8 mouse cellular contexts compared by ENCODE assay signal in genomic region chr14:54108311-54109074, GRCm38 (mm10).
A peak's percentile ranks its signal among the peaks of the same experiment; 100 is the strongest.
DNase-seq lines count a peak whose midpoint lies in the region; ATAC-seq lines count a peak whose summit lies in the region.

No protein-coding gene starts in this region.

- peaks cover 11% of the 10 kb centered on the region for H3K4me1 ChIP-seq in forebrain, embryonic 14.5 days (ENCODE audit: control insufficient read depth, insufficient read depth, low read length)
- H3K4me1 ChIP-seq in intestine, embryonic 16.5 days (ENCODE audit: control insufficient read depth, insufficient read depth, low read length), result peaks cover 19% of the 10 kb centered on the region

- WGBS in forebrain, embryonic 14.5 days, result 25% methylated on average over 9 of the region's 9 CpGs
- WGBS in intestine, embryonic 16.5 days, result 17% methylated on average over 9 of the region's 9 CpGs

- H3K9me3 ChIP-seq in forebrain, embryonic 14.5 days (replicated peaks; ENCODE audit: control insufficient read depth, low read length), result no peaks in the 10 kb centered on the region
- no peaks in the 10 kb centered on the region for H3K9me3 ChIP-seq in intestine, embryonic 16.5 days (ENCODE audit: control insufficient read depth, low read length)

- H3K4me2 ChIP-seq in forebrain, embryonic 14.5 days (ENCODE audit: low read length), result no peak overlapping the region
- H3K4me2 ChIP-seq in intestine, embryonic 16.5 days (ENCODE audit: low read depth, low read length), result 0 out of 2 replicates have a peak overlapping the region, but pooled peaks have one; percentile 18

- H3K27me3 ChIP-seq in forebrain, embryonic 14.5 days (replicated peaks; ENCODE audit: control insufficient read depth, insufficient read depth, low read length), result no peaks in the 10 kb centered on the region
- H3K27me3 ChIP-seq in intestine, embryonic 16.5 days (replicated peaks; ENCODE audit: control insufficient read depth, insufficient read depth, low read length), result no peaks in the 10 kb centered on the region

- peak; percentile 72 for ATAC-seq in forebrain, embryonic 14.5 days
- ATAC-seq in intestine, embryonic 16.5 days, result peak; percentile 78
- no peak for ATAC-seq in inflammation-experienced regulatory T-cells, adult 6 months

- H3K27ac ChIP-seq in forebrain, embryonic 14.5 days (ENCODE audit: low read depth, low read length), result no peak overlapping the region
- no peak overlapping the region for H3K27ac ChIP-seq in intestine, embryonic 16.5 days (ENCODE audit: low read length)

- H3K36me3 ChIP-seq in forebrain, embryonic 14.5 days (ENCODE audit: control insufficient read depth, insufficient read depth, low read length), result no peaks in the 10 kb centered on the region
- no peaks in the 10 kb centered on the region for H3K36me3 ChIP-seq in intestine, embryonic 16.5 days (ENCODE audit: control insufficient read depth, insufficient read depth, low read length)

- peak; percentile 15 to 41 for DNase-seq in left cerebral cortex, postnatal 14 days (ENCODE audit: low spot score in 2 of 2)
- DNase-seq in left cerebral cortex, postnatal 36 days (ENCODE audit: low spot score in 2 of 2), result no peak
- DNase-seq in R1 (ENCODE audit: low read depth, low spot score), result peak; percentile 89
- peak; percentile 82 for DNase-seq in forebrain, embryonic 14.5 days (ENCODE audit: low spot score)
- DNase-seq in lung, postnatal 36 days, result peak; percentile 90
- peak; percentile 55 for DNase-seq in testis, postnatal 10 days (ENCODE audit: low spot score)

- no peak overlapping the region for H3K9ac ChIP-seq in forebrain, embryonic 14.5 days (ENCODE audit: low read length)
- H3K9ac ChIP-seq in intestine, embryonic 16.5 days (ENCODE audit: low read depth, low read length), result no peak overlapping the region

- intact Hi-C loops in left cerebral cortex, postnatal 14 days (cut with DNase I), result no loop called here
- intact Hi-C loops in left cerebral cortex, postnatal 36 days (cut with DNase I), result loop anchor here (5.0 kb wide), 1 partner anchor 39 kb away; no protein-coding TSS in a partner anchor

- no peak overlapping the region for H3K4me3 ChIP-seq in forebrain, embryonic 14.5 days (ENCODE audit: low read depth, low read length)
- H3K4me3 ChIP-seq in intestine, embryonic 16.5 days (ENCODE audit: low read length), result no peak overlapping the region

Comparison
In these comparisons a context has a peak if more than half of its experiments do, and no peak if none do; other contexts are left out.
1. DNase-seq: peak in left cerebral cortex, postnatal 14 days (2 of 2), R1 (single experiment), forebrain, embryonic 14.5 days (single experiment), lung, postnatal 36 days (single experiment) and testis, postnatal 10 days (single experiment); none in left cerebral cortex, postnatal 36 days (0 of 2).